Mouse (Mus musculus) liver, postnatal 0 days (tissue): ENCODE measurements around the gene H2-T24. TPM values are rescaled to one million over a fixed set of nuclear protein-coding genes. Genes with fewer than 3 reads are reported as not detected.
A peak's percentile ranks its signal among the peaks of the same experiment; 100 is the strongest.

Experiments
- ATAC-seq: fragments of 200-750 bp; cut with Nextera tagmentation; 2 replicates; pipeline ENCODE4 v1.8.0; 2017; ENCODE audit warnings: mild to moderate bottlenecking, moderate library complexity
- DNase-seq: peaks from one replicate; pipeline ENCODE4 v3.0.0-alpha.2; 2016
- H3K27ac ChIP-seq: fragments of 300-500 bp; sonication (generic); 2 replicates; pipeline ENCODE4 v1.5.1; 2014; ENCODE audit warnings: antibody characterized with exemption, moderate library complexity, mild to moderate bottlenecking, low read depth
- H3K27me3 ChIP-seq: fragments of 300-500 bp; sonication (generic); 2 replicates; pipeline ENCODE4 v1.6.1; 2014; ENCODE audit warnings: low read length, control low read depth, mixed read lengths; ENCODE audit not compliant: insufficient read depth
- H3K36me3 ChIP-seq: fragments of 300-500 bp; sonication (generic); replicated peaks from 2 replicates; pipeline ENCODE4 v1.6.1; 2014; ENCODE audit warnings: mild to moderate bottlenecking, control low read depth, low read length, moderate library complexity, mixed read lengths; ENCODE audit not compliant: insufficient read depth
- H3K4me1 ChIP-seq: fragments of 300-500 bp; sonication (generic); 2 replicates; pipeline ENCODE4 v1.6.1; 2014; ENCODE audit warnings: antibody characterized with exemption, mild to moderate bottlenecking, control low read depth; ENCODE audit not compliant: insufficient read depth
- H3K4me2 ChIP-seq: fragments of 300-500 bp; sonication (generic); 2 replicates; pipeline ENCODE4 v1.6.1; 2014; ENCODE audit warnings: low read depth, mild to moderate bottlenecking, low read length, moderate library complexity, mixed read lengths
- H3K4me3 ChIP-seq: fragments of 300-500 bp; sonication (generic); 2 replicates; pipeline ENCODE4 v1.5.1; 2014; ENCODE audit warnings: low read depth, low read length
- H3K9ac ChIP-seq: fragments of 300-500 bp; sonication (generic); replicated peaks from 2 replicates; pipeline ENCODE4 v1.6.1; 2014; ENCODE audit warnings: mild to moderate bottlenecking, moderate library complexity
- H3K9me3 ChIP-seq: fragments of 300-500 bp; sonication (generic); 2 replicates; pipeline ENCODE4 v1.6.1; 2016; ENCODE audit warnings: mild to moderate bottlenecking, control low read depth, low read length, mixed read lengths
- CTCF ChIP-seq: sonication (generic); IDR thresholded peaks from 2 replicates; pipeline ENCODE4 v1.5.1; 2016; ENCODE audit warnings: antibody characterized with exemption, low read depth
- EP300 ChIP-seq: IDR thresholded peaks from 2 replicates; pipeline ENCODE4 v1.6.1; 2016; ENCODE audit warnings: antibody characterized with exemption, low read depth, mild to moderate bottlenecking
- WGBS: fragments of 180-500 bp; shearing (Covaris S2); extraction: QIAGEN DNeasy Blood & Tissue Kit; methylation state at CpG from one replicate; pipeline ENCODE4 v1.1.7; 2014; ENCODE audit not compliant: insufficient replicate concordance; 5-methylcytosine and 5-hydroxymethylcytosine counted together
- polyA plus RNA-seq: library from polyadenylated mRNA; unstranded; fragments of >200 nt; fragmentation: Nextera tagmentation; extraction: Ambion mirVana; gene quantifications from 2 replicates; pipeline ENCODE4 v1.2.1, GENCODE M21; 2015

The H2-T24 gene
- polyA plus RNA-seq, 1 experiment from 2014 or later: 4.6 TPM

- Histone ChIP-seq H3K4me2 (peak overlapping the region; percentile 52), H3K27ac (peak overlapping the region; percentile 82), H3K4me3 (peak overlapping the region; percentile 14; the same call in 1 of the 2 replicates), H3K4me1 (peaks cover 34% of the 10 kb centered on the region), H3K9me3 (no peaks in the 10 kb centered on the region), H3K9ac (peak overlapping the region; percentile 50; the same call in 1 of the 2 replicates), H3K27me3 (no peaks in the 10 kb centered on the region), H3K36me3 (no peaks in the 10 kb centered on the region)
- WGBS: 53% methylated on average over 9 of the region's 9 CpGs
- ATAC-seq: peak; percentile 45
- TF ChIP-seq EP300: peak; percentile 65; the same call in 1 of the 2 replicates
- no peak for TF ChIP-seq CTCF
- peak; percentile 57 for DNase-seq
Measured at GRCm38 (mm10) chr17:36023710-36024654, 3.6 kb upstream of the H2-T24 start.

- Histone ChIP-seq H3K27ac (peak overlapping the region; percentile 82), H3K4me3 (no peak overlapping the region), H3K4me2 (no peak overlapping the region), H3K27me3 (no peaks in the 10 kb centered on the region), H3K9ac (no peak overlapping the region), H3K36me3 (peaks cover 3% of the 10 kb centered on the region), H3K9me3 (no peaks in the 10 kb centered on the region), H3K4me1 (peaks cover 39% of the 10 kb centered on the region)
- no peak for ATAC-seq
- DNase-seq: no peak
- WGBS: 90% methylated on average over 6 of the region's 6 CpGs
- TF ChIP-seq EP300: no peak
- no peak for TF ChIP-seq CTCF
Measured at GRCm38 (mm10) chr17:36022922-36023321, 2.6 kb upstream of the H2-T24 start.

- Histone ChIP-seq H3K4me3 (no peak overlapping the region), H3K4me1 (peaks cover 43% of the 10 kb centered on the region), H3K9me3 (peaks cover under 1% of the 10 kb centered on the region; the same call in 1 of the 2 replicates), H3K27ac (peak overlapping the region; percentile 97; the same call in 1 of the 2 replicates), H3K36me3 (peaks cover 11% of the 10 kb centered on the region), H3K27me3 (no peaks in the 10 kb centered on the region), H3K4me2 (no peak overlapping the region), H3K9ac (no peak overlapping the region)
- no peak for DNase-seq
- WGBS: 85% methylated on average over 9 of the region's 9 CpGs
- TF ChIP-seq CTCF (no peak), EP300 (no peak)
- ATAC-seq: no peak
Measured at GRCm38 (mm10) chr17:36022098-36022497, 1.7 kb upstream of the H2-T24 start.

GRCm38 (mm10) chr17:36021309-36021708, 949 bp upstream of the H2-T24 start:
- peak overlapping the region; percentile 97 for H3K27ac ChIP-seq
- no peaks in the 10 kb centered on the region for H3K27me3 ChIP-seq
- DNase-seq: no peak
- 86% methylated on average over 1 of the region's 1 CpGs for WGBS
- peak overlapping the region; percentile 56 for H3K4me3 ChIP-seq
- peak overlapping the region; percentile 68 for H3K9ac ChIP-seq
- no peak for TF ChIP-seq CTCF
- no peak for TF ChIP-seq EP300
- peaks cover 19% of the 10 kb centered on the region for H3K36me3 ChIP-seq
- H3K4me2 ChIP-seq: peak overlapping the region; percentile 72
- peaks cover 46% of the 10 kb centered on the region for H3K4me1 ChIP-seq
- ATAC-seq: no peak
- peaks cover 3% of the 10 kb centered on the region; the same call in 1 of the 2 replicates for H3K9me3 ChIP-seq

- 45% methylated on average over 3 of the region's 3 CpGs for WGBS
- Histone ChIP-seq H3K4me1 (peaks cover 39% of the 10 kb centered on the region), H3K4me2 (peak overlapping the region; percentile 72), H3K4me3 (peak overlapping the region; percentile 56), H3K9ac (peak overlapping the region; percentile 68), H3K9me3 (peaks cover 3% of the 10 kb centered on the region; the same call in 1 of the 2 replicates), H3K27me3 (no peaks in the 10 kb centered on the region), H3K36me3 (peaks cover 37% of the 10 kb centered on the region), H3K27ac (peak overlapping the region; percentile 97)
- ATAC-seq (no peak), DNase-seq (no peak)
- TF ChIP-seq EP300 (no peak), CTCF (no peak)
Measured at GRCm38 (mm10) chr17:36019519-36019918, 841 bp downstream of the H2-T24 start.

GRCm38 (mm10) chr17:36018979-36019378, 1.4 kb downstream of the H2-T24 start:
- TF ChIP-seq EP300 (no peak), CTCF (no peak)
- Histone ChIP-seq H3K36me3 (peaks cover 42% of the 10 kb centered on the region), H3K9me3 (peaks cover 3% of the 10 kb centered on the region; the same call in 1 of the 2 replicates), H3K4me1 (peaks cover 34% of the 10 kb centered on the region), H3K27ac (peak overlapping the region; percentile 97), H3K4me3 (peak overlapping the region; percentile 56), H3K27me3 (no peaks in the 10 kb centered on the region), H3K9ac (peak overlapping the region; percentile 68), H3K4me2 (peak overlapping the region; percentile 72)
- no peak for ATAC-seq
- 41% methylated on average over 2 of the region's 2 CpGs for WGBS
- no peak for DNase-seq
